Mouse (Mus musculus): ENCODE results near the gene Npas2.

DNA sequence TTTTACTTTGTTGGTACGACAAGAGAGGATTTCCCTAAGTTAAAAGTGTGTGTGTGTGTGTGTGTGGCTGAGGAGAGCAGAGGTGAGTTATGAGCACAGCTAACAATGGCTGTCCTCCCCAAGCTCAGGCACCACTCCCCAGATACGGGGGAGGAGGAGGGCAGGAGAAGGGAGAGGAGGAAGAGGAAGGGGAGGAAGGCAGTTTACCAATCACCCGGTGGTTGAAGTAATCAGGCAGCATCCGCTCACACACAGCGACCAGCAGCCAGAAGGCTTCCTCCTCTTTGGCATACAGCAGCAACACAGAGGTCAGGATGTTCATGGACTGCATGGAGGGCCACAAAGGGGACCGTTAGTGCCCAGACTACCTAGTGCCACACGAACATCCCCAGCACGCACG, 191.4 kb downstream of the Npas2 start:
- TF ChIP-seq CTCF (IDR thresholded peaks at IDR 0.05; ENCODE audit: insufficient read depth, low read length) (no peak), POLR2A (IDR thresholded peaks at IDR 0.05; ENCODE audit: borderline replicate concordance, extremely low read depth, low read depth, low read length) (no peak)

Data from lung, adult 2 months (tissue).